Mouse (Mus musculus) thymus, postnatal 14 days (tissue): ENCODE data around the gene Cd55.
"Not testable (repeated sequence)": the region's sequence is repeated elsewhere in the genome, so short reads cannot be mapped to it uniquely, and the experiment has no call there.

Source experiments
- DNase-seq: peaks from one replicate; pipeline ENCODE4 v3.0.0; 2021

Gene Cd55

DNA sequence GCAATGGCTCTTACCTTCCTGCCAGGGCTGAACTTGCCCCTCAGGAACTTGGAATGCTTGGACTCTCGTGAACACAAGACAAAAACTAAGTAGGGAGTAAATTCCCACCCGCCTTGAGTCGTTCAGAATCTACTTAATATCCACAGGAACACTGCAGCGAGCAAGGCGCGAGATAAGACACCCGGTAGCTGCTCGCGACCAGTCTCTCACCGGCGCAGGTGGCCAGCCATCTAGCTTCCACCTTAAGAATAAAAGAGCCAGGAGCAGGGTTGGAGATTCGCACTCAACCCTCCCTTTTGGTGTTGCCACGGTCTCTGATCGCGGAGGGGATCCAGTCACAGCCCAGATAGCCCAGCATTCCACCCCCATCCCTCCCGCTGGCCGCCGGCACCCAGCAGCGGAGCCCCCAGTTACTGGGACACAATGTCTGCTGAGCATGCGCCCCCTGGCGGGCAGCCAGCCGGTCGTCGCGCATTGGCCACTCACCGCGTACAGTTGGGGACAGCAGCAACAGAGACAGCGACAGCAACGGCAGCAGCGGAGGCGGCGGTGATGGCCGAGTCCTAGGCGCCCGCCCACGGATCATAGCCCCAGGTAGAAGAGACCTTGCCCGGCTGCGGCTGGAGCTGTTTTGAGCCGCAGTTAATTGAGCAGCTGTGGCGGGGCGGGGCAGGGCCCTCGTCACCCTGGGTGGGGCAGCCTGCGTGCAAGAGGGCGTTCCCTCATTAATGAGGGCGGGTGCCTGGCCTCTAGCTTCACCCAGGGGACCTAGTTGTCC lies at the start of gene Cd55:
Cd55 (minus strand) TSS at position 661 of the 778 bp plus-strand sequence.
- DNase-seq, result peak; percentile 90

DNA sequence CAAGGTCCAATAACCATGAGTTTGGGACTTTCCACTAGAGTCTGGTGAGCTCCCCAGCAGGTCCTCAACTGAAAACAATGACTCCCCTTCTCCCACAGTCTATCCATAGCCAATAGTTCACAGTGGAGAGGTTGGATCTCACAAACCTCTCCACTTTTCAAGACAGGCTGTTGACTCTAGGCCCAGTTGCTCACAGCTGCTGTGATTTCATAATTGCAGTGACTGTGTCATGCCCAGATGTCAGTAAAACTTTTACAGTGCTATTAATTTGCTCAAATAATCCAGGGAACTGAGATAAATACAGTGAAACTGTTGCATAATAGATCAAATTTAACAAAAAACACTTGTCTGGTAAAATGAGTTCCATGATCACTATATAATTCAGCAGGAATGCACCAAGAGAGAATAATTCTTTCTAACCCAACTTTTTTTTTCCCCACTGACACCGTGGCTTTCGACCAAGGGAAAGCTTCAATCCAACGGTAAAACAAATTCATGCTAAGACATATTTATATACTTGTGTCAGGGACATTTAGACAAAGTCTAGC lies 49.4 kb upstream of the Cd55 start:
- no peak for DNase-seq

GRCm38 (mm10) chr1:130508957-130509350 lies 46.4 kb upstream of the Cd55 start:
- DNase-seq, result no peak

DNA sequence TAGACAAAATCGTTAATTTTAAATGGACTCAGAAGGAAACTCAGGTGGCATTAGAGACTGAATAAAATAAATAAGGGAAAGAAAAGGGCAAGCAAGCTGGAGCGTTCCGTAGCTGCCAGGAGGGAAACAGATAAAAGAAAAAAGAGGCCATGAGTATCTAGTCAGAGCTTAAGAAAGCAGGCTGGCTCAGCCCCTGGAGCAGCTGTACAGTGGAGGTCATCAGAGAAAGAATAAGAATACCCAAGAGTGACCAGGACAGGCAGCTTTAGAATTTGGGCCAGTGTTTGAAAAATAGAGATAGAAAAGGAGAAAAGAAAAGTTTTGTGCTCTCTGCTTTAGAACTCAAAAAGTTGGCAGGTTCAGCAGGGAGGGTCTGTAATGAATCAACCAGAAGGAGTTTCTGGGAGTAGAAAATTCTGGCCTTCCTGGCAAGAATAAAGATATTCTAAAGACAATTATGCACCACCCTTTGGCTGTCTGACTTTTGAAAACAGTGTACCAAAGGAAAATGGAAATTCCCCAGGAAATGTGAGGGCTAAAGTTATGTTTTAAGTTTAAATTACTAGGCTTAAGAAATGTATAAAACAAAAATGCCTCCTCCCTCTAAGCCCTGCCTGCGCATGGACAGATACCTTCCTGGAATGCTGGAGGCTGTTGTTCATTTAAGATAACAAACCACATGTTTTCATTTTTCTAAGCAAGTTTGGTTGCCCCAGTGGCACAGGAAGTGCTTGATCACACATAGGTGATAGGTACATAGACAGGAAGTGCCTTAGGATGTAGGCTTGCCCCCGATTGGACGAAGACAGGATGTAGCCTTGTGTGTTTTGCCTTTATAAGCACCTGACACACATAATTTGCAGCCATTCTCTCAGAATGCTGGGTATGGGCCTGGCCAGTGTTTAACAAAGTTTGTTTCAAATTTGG lies 45.7 kb upstream of the Cd55 start:
- DNase-seq, result peak; percentile 6

- no peak for DNase-seq
Observed at GRCm38 (mm10) chr1:130507408-130507807, 44.9 kb upstream of the Cd55 start.

DNA sequence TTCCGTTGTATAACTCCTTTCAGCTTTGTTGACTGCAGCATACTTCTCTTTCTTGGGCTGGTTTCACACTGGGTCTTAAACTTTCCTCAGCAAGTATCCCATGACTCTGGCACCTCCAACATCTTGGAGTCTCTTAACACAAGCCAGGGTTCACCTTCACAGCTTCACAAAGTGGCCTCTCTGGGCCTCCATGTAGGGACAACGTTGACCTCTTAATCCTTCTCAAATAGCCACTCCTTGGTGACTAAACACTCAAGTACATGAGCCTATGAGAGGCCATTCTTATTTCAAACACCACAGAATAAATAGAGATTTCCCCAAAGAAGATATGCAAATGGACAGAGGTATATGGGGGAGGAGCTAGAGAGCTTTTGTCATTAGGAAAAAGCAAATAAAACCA lies 37.4 kb upstream of the Cd55 start:
- DNase-seq, result no peak

GRCm38 (mm10) chr1:130498331-130498730 lies 35.8 kb upstream of the Cd55 start:
- no peak for DNase-seq

DNA sequence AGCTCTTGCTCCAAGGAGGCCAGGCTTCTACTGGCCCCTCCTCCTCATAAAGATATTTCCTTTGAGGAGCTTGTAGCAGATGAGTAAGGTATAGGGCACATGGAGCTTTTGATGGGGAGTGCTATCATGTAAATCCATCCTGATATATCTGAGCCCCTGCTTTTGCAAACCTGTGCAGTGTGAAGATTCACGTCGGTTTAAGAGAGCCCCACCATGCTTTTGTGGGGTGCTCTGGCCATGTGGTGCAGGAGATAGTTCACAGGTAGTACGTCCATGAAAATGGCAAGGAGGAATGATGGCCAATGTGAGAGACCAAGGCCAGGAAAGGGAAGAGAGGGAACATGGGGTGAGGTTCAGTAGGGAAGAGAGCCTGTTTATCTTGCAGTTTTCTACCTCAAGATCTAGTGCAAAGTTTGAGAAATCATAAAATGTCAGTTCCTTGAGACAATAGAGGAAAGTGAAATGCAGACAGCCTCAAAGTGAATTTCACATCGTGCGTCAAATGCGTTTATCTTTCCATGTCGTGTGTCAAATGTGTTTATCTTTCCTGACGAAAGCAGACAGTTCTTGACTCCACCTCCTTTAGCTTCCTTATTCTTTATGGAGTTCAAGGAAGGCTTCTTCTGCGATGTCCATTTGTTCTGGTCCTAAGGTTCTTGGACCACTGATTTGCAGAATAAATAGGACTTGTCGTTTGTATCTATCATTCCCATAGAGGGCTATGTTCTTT lies 24.4 kb upstream of the Cd55 start:
- DNase-seq, result no peak

GRCm38 (mm10) chr1:130485828-130486620 lies 23.5 kb upstream of the Cd55 start:
- DNase-seq, result no peak

DNA sequence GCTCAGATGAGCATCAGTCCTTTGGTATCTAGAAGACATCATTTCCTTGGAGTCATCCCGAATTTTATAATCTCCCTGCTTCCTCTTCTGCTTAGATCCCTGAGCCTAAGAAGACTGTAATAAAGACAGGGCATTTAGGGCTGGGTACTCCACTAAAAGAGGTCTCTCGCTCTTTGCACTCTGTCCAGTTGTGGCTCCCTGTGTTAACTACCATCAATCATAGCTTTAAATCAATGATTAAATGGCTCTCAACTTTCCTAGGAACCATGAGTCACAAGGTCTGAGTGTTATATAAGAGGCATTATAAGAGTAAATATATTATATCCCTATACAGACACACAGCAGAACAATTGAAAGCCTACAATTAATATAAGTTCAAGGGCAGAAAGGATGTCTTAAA lies 22.8 kb upstream of the Cd55 start:
- DNase-seq, result no peak

GRCm38 (mm10) chr1:130474936-130475335 lies 12.4 kb upstream of the Cd55 start:
- peak; percentile 37 for DNase-seq

DNA sequence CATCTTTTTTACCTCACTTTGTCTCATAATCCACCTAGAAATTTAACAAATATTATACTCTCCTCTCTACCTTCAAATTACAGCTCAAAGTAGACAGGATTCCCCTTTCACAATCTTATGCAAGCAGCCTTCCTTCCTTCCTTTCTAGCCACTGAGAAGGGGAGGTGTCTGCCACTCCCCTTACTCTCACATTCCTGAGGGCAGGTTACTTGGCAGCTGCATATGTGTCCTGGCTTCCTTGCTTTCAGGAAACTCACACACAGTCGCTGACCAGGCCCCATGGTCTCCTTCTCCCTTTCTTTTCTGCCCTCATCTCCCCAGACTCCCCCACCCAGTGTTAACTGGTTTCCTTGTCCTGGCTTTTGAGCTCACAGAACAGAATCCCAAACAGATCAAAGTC lies 11.7 kb upstream of the Cd55 start:
- no peak for DNase-seq

- DNase-seq, result no peak
Observed at GRCm38 (mm10) chr1:130470074-130470473, 7.5 kb upstream of the Cd55 start.

GRCm38 (mm10) chr1:130467453-130467852 lies 4.9 kb upstream of the Cd55 start:
- no peak for DNase-seq

- DNase-seq, result no peak
Observed at GRCm38 (mm10) chr1:130464173-130464572, 1.6 kb upstream of the Cd55 start.

GRCm38 (mm10) chr1:130462867-130463266 lies 323 bp upstream of the Cd55 start:
- DNase-seq, result no peak

DNA sequence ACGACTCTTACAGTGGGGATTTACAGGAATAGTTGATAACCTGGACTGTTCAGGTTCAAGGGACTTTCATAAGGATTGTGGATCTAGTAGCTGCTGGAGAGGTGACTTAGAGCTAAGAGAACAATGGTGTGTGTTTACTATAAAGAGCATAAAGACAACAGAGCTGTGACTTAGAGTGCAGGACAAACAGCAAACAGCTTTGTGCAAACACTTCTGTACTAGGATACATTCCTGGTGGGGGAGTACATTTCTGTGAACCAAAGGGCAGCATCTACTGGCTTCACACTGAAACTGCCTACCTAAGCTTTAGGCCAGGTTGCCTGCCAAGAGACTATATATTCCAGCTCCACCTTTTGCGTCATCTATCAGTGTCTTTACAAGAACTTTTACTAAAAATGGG lies 7.4 kb downstream of the Cd55 start:
- no peak for DNase-seq

DNA sequence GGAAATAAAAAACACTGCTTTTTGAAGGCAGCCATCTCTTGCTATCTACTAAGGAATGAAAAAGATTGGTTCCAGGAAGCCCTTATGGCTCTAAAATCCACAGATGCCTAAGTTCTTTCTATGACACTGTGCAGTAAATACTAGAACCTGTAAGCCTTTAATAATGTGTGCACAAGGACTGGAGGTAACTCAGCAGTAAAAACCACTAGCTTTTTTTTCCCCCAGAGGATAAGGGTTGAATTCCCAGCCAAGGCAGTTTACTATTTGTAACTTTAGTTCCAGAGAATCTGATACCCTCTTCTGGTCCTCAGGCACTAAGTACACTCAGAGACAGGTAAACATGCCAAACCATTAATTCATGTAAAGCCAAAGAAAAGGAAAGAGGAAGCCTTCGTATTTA lies 19.6 kb downstream of the Cd55 start:
- DNase-seq, result not testable (repeated sequence)

DNA sequence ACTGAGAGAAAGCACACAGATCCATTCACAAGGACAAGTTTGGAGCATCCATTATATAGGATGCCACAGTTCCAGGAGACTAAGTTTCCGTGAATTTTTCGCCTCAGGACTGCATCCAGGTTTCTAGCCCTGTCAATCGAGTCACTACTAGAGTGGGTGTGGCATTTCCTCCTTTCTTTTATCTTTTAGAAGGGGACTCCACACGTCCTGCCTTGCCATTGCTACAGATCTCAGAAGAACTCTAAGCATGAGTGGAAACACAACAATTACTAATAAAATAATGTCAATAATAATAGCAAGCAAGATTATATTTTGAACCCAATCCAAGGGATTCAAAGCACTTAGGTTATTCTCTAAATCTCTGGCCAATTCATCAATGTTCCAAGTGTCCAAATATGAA lies 31.6 kb downstream of the Cd55 start:
- DNase-seq, result no peak

- not testable (repeated sequence) for DNase-seq
Observed at GRCm38 (mm10) chr1:130428667-130429066, 33.9 kb downstream of the Cd55 start.

- DNase-seq, result not testable (repeated sequence)
Observed at GRCm38 (mm10) chr1:130427175-130427853, 35.2 kb downstream of the Cd55 start.
